Mouse (Mus musculus) liver, adult 2 months (tissue): ENCODE results near the gene Gm3646.

Source experiments
- CTCF ChIP-seq: fragments of 200-500 bp; IDR thresholded peaks from 2 replicates; pipeline ENCODE4 v1.5.1; 2011; ENCODE audit warnings: low read depth, low read length, control low read depth
- POLR2A ChIP-seq: fragments of 200-500 bp; IDR thresholded peaks from 2 replicates; pipeline ENCODE4 v1.6.1; 2011; ENCODE audit warnings: low read length, control low read depth; ENCODE audit not compliant: insufficient read depth; ENCODE audit errors: extremely low read depth

GRCm38 (mm10) chr1:39819596-39819995 lies 14.5 kb upstream of the Gm3646 start:
- TF ChIP-seq CTCF (no peak), POLR2A (no peak)
